Mouse (Mus musculus) intestine, embryonic 14.5 days (tissue): ENCODE data around the gene Krt42. TPM values are rescaled to one million over a fixed set of nuclear protein-coding genes. Genes with fewer than 3 reads are reported as not detected.
A peak's percentile ranks its signal among the peaks of the same experiment; 100 is the strongest.

ENCODE experiments used
- ATAC-seq: fragments of 200-750 bp; cut with Nextera tagmentation; replicated peaks from 2 replicates; pipeline ENCODE4 v1.8.0; 2017; ENCODE audit warnings: low read depth, moderate number of reproducible peaks, moderate TSS enrichment, moderate library complexity; ENCODE audit not compliant: low FRiP score, low TSS enrichment
- DNase-seq: peaks from one replicate; pipeline ENCODE4 v3.0.0-alpha.2; 2018; ENCODE audit warnings: low spot score
- H3K27ac ChIP-seq: fragments of 300-500 bp; sonication (generic); 2 replicates; pipeline ENCODE4 v1.5.1; 2014; ENCODE audit warnings: low read depth, mild to moderate bottlenecking, control low read depth
- H3K27me3 ChIP-seq: fragments of 300-500 bp; sonication (generic); replicated peaks from 2 replicates; pipeline ENCODE4 v1.6.1; 2014; ENCODE audit warnings: low read length, control low read depth; ENCODE audit not compliant: control insufficient read depth, insufficient read depth
- H3K36me3 ChIP-seq: fragments of 300-500 bp; sonication (generic); 2 replicates; pipeline ENCODE4 v1.6.1; 2014; ENCODE audit warnings: low read length, control low read depth; ENCODE audit not compliant: control insufficient read depth, insufficient read depth
- H3K4me1 ChIP-seq: fragments of 300-500 bp; sonication (generic); replicated peaks from 2 replicates; pipeline ENCODE4 v1.6.1; 2014; ENCODE audit warnings: low read length, control low read depth, mixed read lengths; ENCODE audit not compliant: control insufficient read depth, insufficient read depth
- H3K4me2 ChIP-seq: fragments of 300-500 bp; sonication (generic); 2 replicates; pipeline ENCODE4 v1.6.1; 2014; ENCODE audit warnings: low read length
- H3K4me3 ChIP-seq: fragments of 300-500 bp; sonication (generic); 2 replicates; pipeline ENCODE4 v1.5.1; 2014; ENCODE audit warnings: low read depth, low read length, control low read depth, mixed read lengths
- H3K9ac ChIP-seq: fragments of 300-500 bp; sonication (generic); 2 replicates; pipeline ENCODE4 v1.6.1; 2014; ENCODE audit warnings: mild to moderate bottlenecking, low read length
- H3K9me3 ChIP-seq: fragments of 300-500 bp; sonication (generic); 2 replicates; pipeline ENCODE4 v1.6.1; 2016; ENCODE audit warnings: low read length, control low read depth; ENCODE audit not compliant: control insufficient read depth
- WGBS: fragments of 180-500 bp; shearing (Covaris S2); extraction: QIAGEN DNeasy Blood & Tissue Kit; methylation state at CpG from one replicate; pipeline ENCODE4 v1.1.7; 2014; 5-methylcytosine and 5-hydroxymethylcytosine counted together
- polyA plus RNA-seq: library from polyadenylated mRNA; unstranded; fragments of >200 nt; fragmentation: Nextera tagmentation; extraction: Ambion mirVana; gene quantifications from 2 replicates; pipeline ENCODE4 v1.2.1, GENCODE M21; 2014

The Krt42 gene
- polyA plus RNA-seq, 1 experiment from 2014 or later, result not detected

GRCm38 (mm10) chr11:100307900-100308299 is 38.2 kb upstream of the Krt42 start:
- DNase-seq, result no peak
- no peak overlapping the region for H3K9ac ChIP-seq
- no peak for ATAC-seq

GRCm38 (mm10) chr11:100301292-100301691 is 31.6 kb upstream of the Krt42 start:
- no peak overlapping the region for H3K27ac ChIP-seq
- no peaks in the 10 kb centered on the region for H3K36me3 ChIP-seq
- H3K4me1 ChIP-seq, result no peaks in the 10 kb centered on the region
- H3K4me3 ChIP-seq, result no peak overlapping the region
- DNase-seq (no peak), ATAC-seq (no peak)
- H3K27me3 ChIP-seq, result no peaks in the 10 kb centered on the region
- H3K9ac ChIP-seq, result no peak overlapping the region
- WGBS, result 86% methylated on average over 5 of the region's 5 CpGs
- no peak overlapping the region for H3K4me2 ChIP-seq
- H3K9me3 ChIP-seq, result no peaks in the 10 kb centered on the region

More at GRCm38 (mm10) chr11:100307900-100308299, 38.2 kb upstream of the Krt42 start:
- no peaks in the 10 kb centered on the region for H3K27me3 ChIP-seq
- no peak overlapping the region for H3K27ac ChIP-seq
- H3K4me1 ChIP-seq, result 0 out of 2 replicates have a peak, but pooled peaks cover 4% of the 10 kb centered on the region
- no peaks in the 10 kb centered on the region for H3K36me3 ChIP-seq
- WGBS, result 86% methylated on average over 5 of the region's 5 CpGs
- H3K4me3 ChIP-seq, result no peak overlapping the region
- H3K9me3 ChIP-seq, result no peaks in the 10 kb centered on the region
- no peak overlapping the region for H3K4me2 ChIP-seq

GRCm38 (mm10) chr11:100300293-100300692 is 30.6 kb upstream of the Krt42 start:
- no peaks in the 10 kb centered on the region for H3K9me3 ChIP-seq
- H3K4me1 ChIP-seq, result no peaks in the 10 kb centered on the region
- 14% methylated on average over 5 of the region's 5 CpGs for WGBS
- H3K4me3 ChIP-seq, result no peak overlapping the region
- H3K4me2 ChIP-seq, result no peak overlapping the region
- DNase-seq, result peak; percentile 96
- H3K9ac ChIP-seq, result no peak overlapping the region
- no peak for ATAC-seq
- H3K36me3 ChIP-seq, result no peaks in the 10 kb centered on the region
- no peaks in the 10 kb centered on the region for H3K27me3 ChIP-seq
- no peak overlapping the region for H3K27ac ChIP-seq

GRCm38 (mm10) chr11:100298274-100299036 is 28.8 kb upstream of the Krt42 start:
- ATAC-seq, result no peak
- no peak overlapping the region for H3K4me3 ChIP-seq

GRCm38 (mm10) chr11:100297801-100298200 is 28.1 kb upstream of the Krt42 start:
- no peaks in the 10 kb centered on the region for H3K9me3 ChIP-seq
- no peak overlapping the region for H3K9ac ChIP-seq
- DNase-seq, result peak; percentile 57
- H3K4me2 ChIP-seq, result peak overlapping the region; percentile 27; the same call in 1 of the 2 replicates
- H3K27me3 ChIP-seq, result no peaks in the 10 kb centered on the region
- no peak overlapping the region for H3K4me3 ChIP-seq
- no peak overlapping the region for H3K27ac ChIP-seq
- no peaks in the 10 kb centered on the region for H3K4me1 ChIP-seq
- H3K36me3 ChIP-seq, result no peaks in the 10 kb centered on the region
- no peak for ATAC-seq
- WGBS, result 31% methylated on average over 5 of the region's 5 CpGs

More at GRCm38 (mm10) chr11:100298274-100299036, 28.8 kb upstream of the Krt42 start:
- DNase-seq, result peak; percentile 97
- no peaks in the 10 kb centered on the region for H3K4me1 ChIP-seq
- H3K9me3 ChIP-seq, result no peaks in the 10 kb centered on the region
- peak overlapping the region; percentile 27; the same call in 1 of the 2 replicates for H3K4me2 ChIP-seq
- 19% methylated on average over 18 of the region's 18 CpGs for WGBS
- H3K27me3 ChIP-seq, result no peaks in the 10 kb centered on the region
- no peak overlapping the region for H3K9ac ChIP-seq
- H3K36me3 ChIP-seq, result no peaks in the 10 kb centered on the region
- no peak overlapping the region for H3K27ac ChIP-seq

- Histone ChIP-seq H3K27ac (no peak overlapping the region), H3K27me3 (no peaks in the 10 kb centered on the region), H3K4me2 (no peak overlapping the region), H3K4me3 (no peak overlapping the region), H3K4me1 (peaks cover 4% of the 10 kb centered on the region; the same call in 1 of the 2 replicates), H3K36me3 (no peaks in the 10 kb centered on the region), H3K9ac (no peak overlapping the region), H3K9me3 (no peaks in the 10 kb centered on the region)
- peak; percentile 21; the same call in 1 of the 2 replicates for ATAC-seq
- DNase-seq, result peak; percentile 96
- WGBS, result 9% methylated on average over 10 of the region's 10 CpGs
Observed at GRCm38 (mm10) chr11:100295308-100295707, 25.6 kb upstream of the Krt42 start.

- Histone ChIP-seq H3K4me2 (no peak overlapping the region), H3K4me1 (peaks cover 10% of the 10 kb centered on the region), H3K27me3 (no peaks in the 10 kb centered on the region), H3K36me3 (no peaks in the 10 kb centered on the region), H3K9me3 (no peaks in the 10 kb centered on the region), H3K27ac (no peak overlapping the region), H3K9ac (no peak overlapping the region), H3K4me3 (no peak overlapping the region)
- WGBS, result 63% methylated on average over 6 of the region's 6 CpGs
- no peak for ATAC-seq
- no peak for DNase-seq
Observed at GRCm38 (mm10) chr11:100292884-100293283, 23.2 kb upstream of the Krt42 start.

GRCm38 (mm10) chr11:100290235-100290634 is 20.6 kb upstream of the Krt42 start:
- no peak overlapping the region for H3K4me2 ChIP-seq
- H3K9ac ChIP-seq, result no peak overlapping the region
- H3K27me3 ChIP-seq, result no peaks in the 10 kb centered on the region
- ATAC-seq (no peak), DNase-seq (no peak)
- no peak overlapping the region for H3K27ac ChIP-seq
- no peaks in the 10 kb centered on the region for H3K36me3 ChIP-seq
- H3K9me3 ChIP-seq, result no peaks in the 10 kb centered on the region
- no peak overlapping the region for H3K4me3 ChIP-seq
- WGBS, result 30% methylated on average over 5 of the region's 5 CpGs
- peaks cover 10% of the 10 kb centered on the region for H3K4me1 ChIP-seq

- peak; percentile 37; the same call in 1 of the 2 replicates for ATAC-seq
- no peak overlapping the region for H3K9ac ChIP-seq
- H3K36me3 ChIP-seq, result no peaks in the 10 kb centered on the region
- H3K4me3 ChIP-seq, result no peak overlapping the region
- no peak overlapping the region for H3K27ac ChIP-seq
- peaks cover 10% of the 10 kb centered on the region for H3K4me1 ChIP-seq
- no peak overlapping the region for H3K4me2 ChIP-seq
- no peaks in the 10 kb centered on the region for H3K27me3 ChIP-seq
- 73% methylated on average over 6 of the region's 6 CpGs for whole genome bisulfite sequencing
- H3K9me3 ChIP-seq, result no peaks in the 10 kb centered on the region
- DNase-seq, result no peak
Observed at GRCm38 (mm10) chr11:100288942-100289341, 19.3 kb upstream of the Krt42 start.
